Mouse (Mus musculus) cerebellum, postnatal 36 days (tissue): ENCODE results near the gene 1700022I11Rik.

ENCODE experiments used
- DNase-seq, 2 experiments: peaks; one replicate each; pipeline ENCODE4 v3.0.0; 2021 to 2022; ENCODE audit warnings: mixed read lengths in 2 of 2

The 1700022I11Rik gene

DNA sequence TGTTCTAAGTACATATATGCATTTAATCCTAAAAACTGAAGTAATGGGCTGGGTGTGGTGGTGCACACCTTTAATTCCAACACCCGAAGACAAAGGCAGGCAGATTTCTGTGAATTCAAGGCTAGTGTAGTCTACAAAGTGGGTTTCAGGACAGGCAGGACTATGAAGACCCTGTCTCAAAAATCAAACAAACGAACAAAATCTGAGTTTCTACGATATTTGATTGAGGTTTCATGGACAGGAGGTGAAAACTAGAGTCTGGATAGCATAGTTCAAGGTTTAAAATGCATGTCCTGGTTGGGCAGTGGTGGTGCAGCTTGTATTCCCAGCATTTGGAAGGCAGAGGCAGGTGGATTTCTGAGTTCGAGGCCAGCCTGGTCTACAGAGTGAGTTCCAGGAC is at the start of gene 1700022I11Rik:
Gene 1700022I11Rik (plus strand): TSS at position 301 of the 400 bp plus-strand sequence.
- no peak for DNase-seq

DNA sequence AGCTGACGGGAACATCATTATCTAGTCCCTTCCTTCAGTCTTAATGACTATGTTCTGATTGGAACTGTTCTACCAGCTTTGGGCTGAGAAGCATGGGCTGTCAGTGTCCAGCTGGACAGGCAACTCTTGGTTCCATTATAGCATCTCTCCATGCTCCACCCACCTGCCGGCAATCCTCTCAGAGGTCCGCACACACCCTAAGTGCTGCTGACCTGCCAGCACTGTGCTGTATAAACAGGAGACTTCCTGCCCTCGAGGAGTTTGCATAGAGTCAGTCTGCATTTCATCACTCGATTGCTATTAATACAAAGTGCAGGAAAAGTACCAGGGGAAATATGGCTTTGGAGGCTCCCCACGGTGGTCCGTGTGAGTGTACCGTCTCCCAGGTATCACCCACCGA is 48.7 kb upstream of the 1700022I11Rik start:
- DNase-seq: no peak

DNA sequence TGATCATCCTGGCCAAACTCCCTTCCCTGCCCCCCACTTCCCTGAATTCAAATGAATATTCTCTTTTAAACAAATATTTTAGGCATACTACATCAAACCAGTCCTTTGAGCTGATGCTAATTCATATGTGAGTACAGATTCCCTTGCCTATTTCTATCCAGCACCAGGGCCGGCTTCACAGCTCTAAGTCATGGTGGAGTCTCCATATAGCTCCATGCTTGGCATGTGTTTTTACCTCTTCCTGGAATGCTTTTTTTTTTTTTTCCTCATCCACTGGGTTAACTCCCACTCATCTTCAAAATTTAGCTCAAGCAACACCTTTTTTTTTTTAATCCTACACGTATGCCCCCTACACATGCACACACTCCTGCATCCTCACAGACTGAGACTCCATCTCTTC is 47.9 kb upstream of the 1700022I11Rik start:
- DNase-seq: no peak

DNA sequence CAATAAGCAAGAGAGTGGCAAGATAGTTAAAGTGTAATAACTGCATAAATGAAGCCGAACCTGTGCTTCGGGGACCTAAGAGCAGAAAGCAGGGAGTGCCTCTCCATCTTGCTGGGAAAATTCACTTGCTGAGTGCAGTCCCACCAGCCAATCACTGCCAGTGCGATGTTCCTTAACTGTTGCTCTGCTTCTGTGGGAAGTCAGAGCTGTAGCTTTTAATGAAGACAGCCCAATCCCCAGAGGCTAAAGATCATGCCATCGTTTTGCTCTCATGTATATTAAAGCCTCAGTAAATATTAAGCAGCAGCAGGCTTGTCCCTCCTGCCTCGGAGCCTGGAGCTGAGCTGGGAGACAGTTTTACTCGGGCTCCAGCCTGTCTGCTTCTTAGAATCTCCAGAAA is 47.3 kb upstream of the 1700022I11Rik start:
- DNase-seq: no peak

DNA sequence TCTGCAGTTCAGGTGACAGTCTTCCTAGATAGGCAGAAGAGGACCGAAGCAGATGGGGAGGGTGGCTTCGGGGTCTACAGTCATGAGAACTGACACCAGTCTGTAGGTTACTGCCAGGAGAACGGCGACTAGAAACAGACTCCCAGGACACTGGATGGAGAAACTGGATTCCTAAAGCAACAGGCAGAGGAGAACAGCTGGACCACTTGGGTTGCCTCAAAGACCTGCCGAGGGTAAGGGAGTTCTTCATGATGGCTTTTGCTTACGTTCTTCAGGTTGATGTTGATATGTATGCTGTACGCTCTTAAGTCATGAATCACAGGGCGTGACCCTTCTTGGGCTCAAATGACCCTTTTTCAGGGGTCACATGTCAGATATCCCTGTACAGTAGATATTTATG is 46.9 kb upstream of the 1700022I11Rik start:
- no peak for DNase-seq

DNA sequence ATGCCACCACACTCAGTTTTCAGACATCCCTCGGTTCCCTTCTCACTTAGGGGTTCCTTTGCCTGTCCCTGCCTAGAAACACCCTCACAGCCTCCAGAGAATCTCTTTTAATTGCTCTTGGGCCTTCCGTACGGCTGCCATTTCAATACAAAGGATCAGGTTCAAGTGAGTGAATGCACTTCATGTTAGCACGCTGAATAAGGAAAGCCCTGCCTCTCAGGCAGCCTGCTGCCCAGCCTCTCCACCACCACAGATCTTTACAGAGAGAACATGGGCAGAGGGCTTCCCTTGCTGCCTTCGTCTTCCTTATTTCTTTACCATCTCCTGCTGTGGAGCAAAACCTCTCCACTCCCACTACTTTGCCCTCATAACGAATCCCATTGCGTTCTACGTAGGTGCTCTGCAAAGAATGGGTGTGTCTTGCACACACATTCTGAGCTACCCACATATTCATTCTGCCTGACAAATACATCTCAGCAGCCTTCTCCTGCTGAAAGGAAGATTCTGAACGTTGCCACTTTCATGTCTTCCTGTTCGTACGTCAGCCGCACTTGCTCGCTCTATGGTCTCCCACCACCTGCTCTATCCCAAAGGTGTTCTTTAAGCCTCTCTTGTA is 45.2 kb upstream of the 1700022I11Rik start:
- DNase-seq: no peak

DNA sequence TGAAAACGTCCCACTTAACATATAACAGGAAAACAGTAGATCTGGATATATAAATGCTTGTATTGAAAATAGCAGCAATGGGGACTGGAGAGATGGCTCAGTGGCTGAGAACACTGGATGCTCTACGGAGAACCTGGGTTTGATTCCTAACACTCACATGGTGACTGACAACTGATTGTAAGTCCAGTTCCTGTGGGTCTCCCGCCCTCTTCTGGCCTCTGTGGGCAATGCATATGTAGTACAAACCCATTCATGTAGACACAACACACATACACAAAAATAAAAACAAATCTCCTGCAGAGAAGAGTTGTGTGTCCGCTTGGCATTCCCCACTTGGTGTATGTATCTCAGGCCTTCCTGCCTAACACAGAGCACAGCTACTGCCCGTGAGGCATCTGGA is 41.2 kb upstream of the 1700022I11Rik start:
- DNase-seq: no peak

DNA sequence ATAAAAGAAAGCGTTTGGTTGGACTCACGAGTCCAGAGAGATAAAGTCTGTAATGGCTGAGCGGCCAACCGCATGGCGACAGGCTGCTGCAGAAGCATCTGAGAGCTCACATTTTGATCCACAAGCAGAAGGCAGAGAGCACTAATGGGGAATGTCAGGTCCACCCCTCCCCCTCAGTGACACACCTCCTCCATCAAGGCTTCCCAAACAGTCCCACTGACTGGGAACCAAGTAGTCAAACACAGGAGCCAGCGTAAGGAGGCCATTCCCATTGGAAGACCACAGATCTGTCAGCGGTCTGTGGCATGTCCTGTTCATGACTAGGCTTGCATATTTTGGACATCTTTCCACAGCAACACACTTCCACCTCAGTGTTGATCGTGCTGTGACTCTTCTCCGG is 40.5 kb upstream of the 1700022I11Rik start:
- DNase-seq: no peak

DNA sequence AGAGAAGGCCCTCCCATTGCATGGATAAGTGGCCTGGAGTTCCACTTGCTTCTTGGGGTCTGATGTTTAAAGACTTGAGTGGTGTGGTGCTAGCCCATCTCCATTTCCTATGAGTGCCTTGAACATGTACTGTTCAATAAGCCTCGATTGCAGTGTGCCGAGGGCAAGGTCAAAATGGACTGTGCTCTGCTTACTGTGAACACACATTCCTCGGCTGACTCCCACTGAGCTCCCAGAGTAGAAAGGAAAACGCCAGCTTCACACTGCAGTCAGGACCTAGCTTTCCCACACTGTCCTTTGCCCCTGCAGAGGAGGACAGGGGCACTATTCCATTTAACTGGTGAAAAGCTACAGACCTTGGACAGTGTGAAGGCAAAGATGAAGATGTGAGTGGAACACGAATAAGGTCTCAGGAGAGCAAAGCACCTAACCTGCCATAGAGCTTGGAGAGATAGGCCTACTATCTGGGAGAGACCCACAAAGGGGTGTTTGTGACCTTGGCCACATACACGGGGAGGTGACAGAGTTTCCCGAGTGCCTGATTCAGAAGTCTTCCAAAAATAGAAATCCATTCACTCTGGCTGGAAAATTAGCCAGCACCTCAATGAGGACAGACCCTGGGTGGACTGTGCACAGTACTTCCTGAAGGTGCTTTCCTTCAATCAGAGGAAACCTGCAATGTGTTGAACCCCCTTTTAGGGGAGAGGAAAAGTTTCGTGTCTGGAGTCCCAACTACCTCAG is 37.0 kb upstream of the 1700022I11Rik start:
- no peak for DNase-seq

DNA sequence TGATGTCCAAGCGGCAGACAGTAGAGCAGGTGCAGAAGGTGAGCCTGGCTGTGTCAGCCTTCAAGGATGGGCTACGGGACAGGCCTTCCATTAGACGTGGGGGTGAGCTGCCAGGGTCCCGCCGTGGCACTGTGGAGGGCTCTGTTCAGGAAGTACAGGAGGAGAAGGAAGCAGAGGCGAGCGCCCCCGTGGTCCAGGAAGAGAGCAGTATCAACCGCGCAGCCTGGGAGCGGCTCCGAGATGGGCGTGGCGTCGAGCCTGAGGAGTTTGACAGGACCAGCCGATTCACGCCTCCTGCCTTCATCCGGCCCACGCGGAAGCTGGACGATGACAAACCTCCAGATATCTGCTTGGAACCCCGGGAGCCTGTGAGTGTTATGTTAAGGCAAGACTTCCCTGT is 35.8 kb upstream of the 1700022I11Rik start:
- DNase-seq: no peak

DNA sequence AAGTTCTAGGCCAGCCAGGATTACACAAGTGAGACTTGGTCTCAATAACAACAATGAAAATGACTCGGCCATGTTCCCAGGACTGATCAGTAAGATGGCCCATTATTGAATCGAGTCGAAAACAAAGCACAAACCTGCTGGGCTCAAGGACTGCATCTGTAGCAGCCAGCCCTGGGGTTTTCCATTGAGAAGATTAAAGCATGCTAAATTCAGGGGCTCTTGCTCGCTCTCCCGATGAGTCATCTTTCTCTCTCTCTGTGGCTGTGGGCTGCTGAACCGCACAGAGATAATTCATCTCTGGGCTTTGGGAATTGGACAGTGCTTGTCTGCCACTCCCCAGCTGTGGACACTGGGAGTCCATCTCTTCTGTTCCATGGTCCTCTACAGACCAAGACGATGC is 28.0 kb upstream of the 1700022I11Rik start:
- DNase-seq: no peak

DNA sequence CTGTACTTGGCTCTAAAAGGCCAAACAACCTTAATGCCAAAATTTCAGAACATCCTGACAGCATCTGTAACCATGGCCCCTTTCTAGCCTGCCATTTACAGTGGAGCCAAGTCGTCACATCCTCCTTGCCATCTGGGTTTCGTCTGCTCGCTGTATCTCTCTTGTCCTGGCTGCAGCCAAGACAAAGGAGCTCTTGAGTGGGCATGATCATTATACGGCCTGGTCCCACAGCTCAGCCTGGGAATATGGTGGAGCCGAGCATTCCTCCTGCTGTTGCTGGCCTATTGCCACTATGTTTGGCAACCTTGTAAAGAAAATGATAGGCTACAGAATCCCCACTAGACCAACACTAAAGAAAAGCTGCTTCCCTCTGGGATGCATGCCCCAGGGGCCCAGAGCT is 26.1 kb upstream of the 1700022I11Rik start:
- no peak for DNase-seq

DNA sequence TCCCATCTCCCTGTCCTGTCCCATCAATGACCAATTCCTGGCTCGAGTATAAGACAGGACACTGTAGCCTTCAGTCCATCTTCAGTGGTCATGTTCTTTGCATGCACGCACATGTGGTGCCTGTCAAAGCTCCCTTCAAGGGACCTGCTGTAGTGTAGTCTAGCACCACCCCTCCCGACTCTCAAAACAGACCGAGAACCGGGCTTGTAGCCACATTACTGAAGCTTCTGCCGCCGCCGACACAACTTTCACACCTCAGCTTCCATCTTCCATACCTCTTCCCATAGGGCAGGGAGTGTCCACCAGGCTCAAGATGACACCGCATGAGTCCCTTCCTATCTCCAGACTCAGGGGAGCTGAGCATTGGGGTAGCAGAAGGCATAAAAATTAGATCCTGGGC is 25.2 kb upstream of the 1700022I11Rik start:
- DNase-seq: no peak

DNA sequence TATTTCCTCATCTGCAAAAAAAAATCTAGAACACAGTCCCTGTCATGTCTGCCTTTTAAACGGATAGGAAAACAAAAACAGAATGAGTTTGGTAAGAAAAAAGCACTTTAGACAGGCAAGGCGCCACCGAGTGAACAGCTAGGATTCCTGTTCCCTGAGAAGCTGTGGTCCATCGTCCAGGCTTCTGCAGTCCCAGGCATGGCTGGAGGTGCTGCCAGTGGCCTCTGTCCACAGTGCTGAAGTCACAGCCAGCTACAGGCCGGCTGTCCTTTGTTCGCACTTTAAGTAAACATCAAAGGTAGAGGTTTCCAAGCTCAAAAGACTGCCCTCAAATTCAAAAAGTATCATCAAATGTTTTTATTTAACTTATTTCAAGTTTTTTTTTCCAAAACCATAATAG is 24.4 kb upstream of the 1700022I11Rik start:
- DNase-seq: no peak

DNA sequence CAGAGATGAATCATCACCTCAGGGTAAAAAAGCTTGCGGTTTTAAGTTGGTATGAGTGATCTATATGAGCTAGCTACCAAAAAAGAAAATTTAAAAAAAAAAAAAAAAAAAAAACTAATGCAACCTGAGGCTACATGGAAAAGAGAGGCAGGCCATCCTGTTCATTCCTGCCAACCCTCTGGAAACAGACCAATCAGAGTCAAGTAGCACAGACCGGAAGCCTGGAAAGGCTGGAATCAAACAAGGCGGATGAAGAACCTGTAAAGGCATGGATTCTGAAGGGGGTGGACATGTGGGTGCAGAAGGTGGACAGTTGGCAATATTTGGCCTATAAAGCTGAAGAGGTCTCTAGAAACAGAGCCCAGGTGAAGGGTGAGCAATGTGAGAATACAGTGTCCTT is 24.0 kb upstream of the 1700022I11Rik start:
- no peak for DNase-seq

DNA sequence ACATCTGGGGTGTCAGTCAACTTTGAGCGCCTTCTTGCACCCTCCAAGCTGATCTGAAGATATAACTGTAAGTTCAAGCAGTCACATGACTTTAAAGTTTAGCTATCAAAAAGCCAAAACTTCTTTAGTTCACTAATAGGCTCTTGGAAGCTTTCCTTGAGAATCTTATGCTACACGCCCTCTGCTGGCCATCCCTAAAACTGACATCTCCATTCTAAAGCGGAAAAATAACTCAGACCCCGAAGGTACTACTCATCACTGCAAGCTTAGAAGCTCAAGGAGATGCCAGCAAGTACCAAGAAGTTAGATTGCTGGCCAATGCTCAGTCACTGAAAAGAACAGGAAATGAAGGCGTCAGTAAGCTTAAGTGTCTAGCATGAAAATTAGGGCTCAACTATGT is 23.5 kb upstream of the 1700022I11Rik start:
- DNase-seq: peak; percentile 63 to 78

DNA sequence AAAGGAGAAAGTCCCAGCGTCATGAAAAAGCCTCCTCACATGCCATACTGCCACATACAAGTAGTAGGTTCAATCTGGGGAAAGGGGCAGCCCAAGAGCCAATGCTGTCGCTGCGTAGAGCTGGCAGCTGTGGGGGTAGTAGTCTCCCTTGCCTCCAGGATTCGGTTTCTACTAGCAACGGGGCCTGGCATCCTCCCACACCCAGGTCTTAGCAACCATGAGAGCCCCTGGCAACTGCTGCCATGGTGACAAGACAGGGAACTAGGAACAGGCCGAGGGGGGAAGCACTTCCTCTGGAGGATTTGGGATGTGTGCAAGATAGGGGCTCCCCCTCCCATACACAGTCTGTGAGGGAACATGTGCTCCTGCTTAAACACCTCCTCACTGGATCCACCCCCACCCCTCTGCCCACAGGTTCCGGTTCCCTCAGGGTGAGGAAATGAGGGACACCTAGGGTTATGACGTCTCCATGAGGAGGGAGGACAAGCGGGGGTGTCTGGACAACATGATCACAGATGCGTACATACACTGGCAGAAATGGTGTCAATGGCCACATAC is 22.6 kb upstream of the 1700022I11Rik start:
- DNase-seq: no peak

DNA sequence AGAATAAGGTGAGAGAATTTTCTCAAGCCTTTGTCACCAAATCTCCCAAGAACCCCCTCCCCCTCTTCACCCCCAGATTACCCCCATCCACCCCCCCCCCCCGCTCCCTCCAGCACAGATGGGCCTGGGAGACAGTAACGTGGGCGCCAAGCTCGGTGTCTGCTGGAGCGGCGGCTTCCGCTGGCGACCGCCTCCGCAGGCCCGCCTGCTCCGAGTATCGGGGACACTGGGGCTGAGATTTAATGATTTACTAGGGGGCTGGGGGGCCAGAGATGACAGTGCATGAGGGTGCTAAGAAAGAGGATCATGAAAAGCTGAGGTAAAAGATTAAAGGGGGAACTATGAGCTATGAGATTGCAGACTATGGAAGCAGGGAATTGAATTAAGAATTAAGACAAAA is 20.9 kb upstream of the 1700022I11Rik start:
- DNase-seq: no peak

DNA sequence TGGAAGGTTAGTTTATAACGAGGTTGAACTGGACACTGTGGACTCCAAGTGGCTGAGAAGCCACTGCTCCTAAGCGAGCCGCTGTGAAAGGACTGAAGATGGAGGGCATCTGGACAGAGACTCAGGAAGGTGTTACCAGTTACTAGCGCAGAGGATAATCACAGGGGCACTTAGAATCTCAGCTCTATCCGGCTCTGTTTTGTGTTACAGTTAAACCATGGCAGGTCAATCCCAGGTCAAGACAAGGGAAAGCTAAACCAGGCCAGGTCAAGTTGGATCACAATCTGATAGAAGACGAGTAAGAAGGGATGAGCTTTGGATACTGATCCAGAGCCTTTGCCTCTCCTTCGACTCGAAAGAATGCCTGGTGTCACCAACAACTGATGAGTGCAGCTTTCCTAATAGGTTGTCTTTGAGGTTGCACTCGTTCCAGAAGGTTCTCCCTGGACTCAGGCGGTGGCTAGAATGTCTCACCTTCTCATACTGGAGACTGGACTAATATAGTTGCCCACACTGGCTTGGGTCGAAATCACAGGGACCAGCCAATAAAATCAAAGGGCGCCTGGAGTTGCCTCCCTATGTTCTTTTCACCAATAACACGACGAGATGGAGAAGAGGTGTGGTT is 20.2 kb upstream of the 1700022I11Rik start:
- no peak for DNase-seq

DNA sequence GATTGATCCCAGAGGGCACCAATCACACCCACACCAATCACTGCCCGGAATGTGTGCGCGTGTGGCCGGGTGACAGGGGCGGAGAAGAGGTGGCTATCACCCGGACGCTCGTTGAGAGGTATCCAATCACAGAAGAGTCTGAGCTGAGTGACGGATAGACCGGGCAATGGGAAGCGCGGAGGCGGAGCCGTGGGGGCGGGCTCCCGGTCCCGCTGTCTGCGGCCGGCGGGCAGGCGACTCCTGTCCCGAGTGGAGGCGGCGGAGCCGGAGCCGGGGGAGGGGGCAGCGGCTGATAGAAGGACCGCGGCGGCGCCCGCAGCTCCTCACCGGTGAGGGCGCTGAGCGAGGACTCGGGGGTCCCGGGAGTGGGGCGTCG is 19.7 kb upstream of the 1700022I11Rik start, which contains the start of gene Dnajb5:
Gene Dnajb5 (plus strand): TSS at position 139 of the 376 bp plus-strand sequence.
- peak; percentile 98 to 99 for DNase-seq

DNA sequence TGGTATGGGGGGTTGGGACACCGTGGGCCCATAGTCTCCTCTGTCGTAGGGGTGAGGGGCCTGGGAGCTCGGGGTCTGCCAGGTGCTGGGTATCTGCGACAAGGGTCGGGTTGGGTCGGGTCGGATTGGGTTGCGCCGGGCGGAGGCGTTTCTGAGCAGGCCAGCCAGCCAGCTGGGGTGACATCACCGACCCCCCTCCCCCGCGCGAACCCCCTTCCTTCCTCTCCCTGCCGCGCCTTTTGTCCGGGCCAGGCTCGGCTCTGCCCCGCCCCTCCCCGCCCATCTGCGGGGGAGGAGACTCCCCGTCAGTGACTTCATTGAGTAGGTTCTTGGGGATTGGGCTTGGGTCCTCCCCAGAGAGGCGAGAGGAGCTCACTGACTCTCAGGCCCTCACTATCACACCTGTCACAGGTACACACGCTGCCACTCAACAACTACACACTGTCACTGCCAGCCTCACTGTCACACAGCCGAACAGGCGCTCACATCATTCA is 19.3 kb upstream of the 1700022I11Rik start:
- DNase-seq: peak; percentile 68 to 84

DNA sequence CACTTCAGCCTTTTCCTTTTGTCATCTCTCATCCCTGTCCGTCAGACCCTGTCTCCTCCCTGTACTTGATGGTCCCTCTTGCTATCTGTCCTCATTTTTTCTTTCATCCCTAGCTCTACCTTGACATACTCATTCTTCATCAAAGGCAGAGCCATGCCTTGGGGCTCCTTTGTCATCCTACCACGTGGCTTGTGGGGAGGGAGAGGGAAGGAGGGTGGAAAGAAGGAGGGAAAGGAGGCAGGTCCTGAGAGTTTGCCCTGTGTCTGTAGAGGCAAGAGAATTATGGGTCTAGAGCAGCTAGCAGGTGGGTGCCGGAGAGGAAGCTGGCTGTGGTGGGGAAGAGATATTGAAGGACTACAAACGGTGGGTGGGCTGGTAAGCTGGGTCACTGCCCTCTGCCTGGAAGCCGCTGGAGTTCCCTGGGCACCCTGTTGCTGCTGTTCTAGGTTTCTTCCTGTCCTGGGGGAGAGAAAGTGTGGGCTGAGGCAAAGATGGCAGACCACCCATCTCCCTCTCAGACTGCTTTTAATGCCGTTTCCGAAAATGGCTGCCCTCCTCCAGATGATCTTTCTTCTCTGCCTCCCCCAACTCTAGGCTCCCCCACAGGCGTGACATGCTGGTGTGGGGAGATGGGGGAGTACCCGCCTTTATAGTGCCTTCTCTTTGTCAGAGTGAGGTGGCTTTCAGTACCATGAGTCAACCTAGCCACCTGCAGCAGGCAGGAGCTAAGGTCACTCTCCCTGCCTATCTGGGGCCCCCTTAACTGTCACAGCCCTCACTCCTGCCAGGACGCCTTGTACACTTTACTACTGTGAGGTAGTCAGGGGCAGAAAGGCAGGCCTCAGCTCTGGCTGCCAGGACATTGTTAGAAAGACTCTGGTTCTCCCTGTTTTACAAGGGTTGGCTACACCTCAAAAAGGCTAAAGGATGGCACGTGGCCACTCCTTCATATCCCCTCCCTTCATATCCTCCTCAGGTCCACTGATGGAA is 17.9 kb upstream of the 1700022I11Rik start:
- DNase-seq: no peak
